Mouse (Mus musculus) ES-E14 (cell line): Measurements from ENCODE around the gene Pkd2. TPM values are rescaled to one million over a fixed set of nuclear protein-coding genes. Genes with fewer than 3 reads are reported as not detected.
"Not testable (repeated sequence)": the region's sequence is repeated elsewhere in the genome, so short reads cannot be mapped to it uniquely, and the experiment has no call there.

Experiments
- DNase-seq: peaks from one replicate; pipeline ENCODE4 v3.0.0-alpha.2; 2013; ENCODE audit warnings: low read depth, low spot score
- H3K27ac ChIP-seq: 2 replicates; pipeline ENCODE4 v1.5.1; 2012; ENCODE audit warnings: low read depth, mild to moderate bottlenecking, low read length, moderate library complexity, mixed read lengths; ENCODE audit not compliant: poor library complexity, insufficient read depth, severe bottlenecking
- H3K36me3 ChIP-seq: 2 replicates; pipeline ENCODE4 v1.6.1; 2012; ENCODE audit warnings: mild to moderate bottlenecking, low read length, moderate library complexity, mixed read lengths; ENCODE audit not compliant: control insufficient read depth, poor library complexity, insufficient read depth, severe bottlenecking
- H3K4me1 ChIP-seq, 2 experiments: fragments of 150-350 bp in 1 of 2; sonication (generic) in 1 of 2; 2 replicates each; pipeline ENCODE4 v1.6.1; 2012; ENCODE audit warnings: low read length in 2 of 2, mild to moderate bottlenecking in 1 of 2, mixed read lengths in 1 of 2; ENCODE audit not compliant: control insufficient read depth in 2 of 2, insufficient read depth in 2 of 2, poor library complexity in 1 of 2
- H3K4me3 ChIP-seq, 2 experiments: fragments of 150-350 bp in 1 of 2; sonication (generic) in 1 of 2; 2 replicates each; pipeline ENCODE4 v1.5.1; 2012; ENCODE audit warnings: low read length in 2 of 2, low read depth in 1 of 2, mild to moderate bottlenecking in 1 of 2, mixed read lengths in 1 of 2; ENCODE audit not compliant: insufficient read depth in 1 of 2, poor library complexity in 1 of 2, severe bottlenecking in 1 of 2
- H3K9ac ChIP-seq: 2 replicates; pipeline ENCODE4 v1.6.1; 2012; ENCODE audit warnings: low read depth, mild to moderate bottlenecking, low read length, mixed read lengths; ENCODE audit not compliant: poor library complexity, insufficient read depth, severe bottlenecking
- H3K9me3 ChIP-seq: fragments of 150-350 bp; sonication (generic); 2 replicates; pipeline ENCODE4 v1.6.1; 2012; ENCODE audit warnings: low read depth, mild to moderate bottlenecking, low read length; ENCODE audit not compliant: control insufficient read depth, insufficient read depth
- CHD2 ChIP-seq: IDR thresholded peaks from 2 replicates; pipeline ENCODE4 v1.6.1; 2014; ENCODE audit warnings: mild to moderate bottlenecking, low read depth, low read length, inconsistent platforms
- HCFC1 ChIP-seq: IDR thresholded peaks from 2 replicates; pipeline ENCODE4 v1.6.1; 2012; ENCODE audit warnings: low read length, inconsistent platforms, borderline replicate concordance; ENCODE audit not compliant: insufficient read depth
- MAFK ChIP-seq: IDR thresholded peaks from 2 replicates; pipeline ENCODE4 v1.6.1; 2014; ENCODE audit warnings: mild to moderate bottlenecking, low read depth, low read length, inconsistent platforms; ENCODE audit not compliant: insufficient read depth
- ZC3H11A ChIP-seq: IDR thresholded peaks from 2 replicates; pipeline ENCODE4 v1.6.1; 2012; ENCODE audit warnings: low read depth, mild to moderate bottlenecking, inconsistent platforms, low read length, borderline replicate concordance
- ZNF384 ChIP-seq: IDR thresholded peaks from 2 replicates; pipeline ENCODE4 v1.6.1; 2012; ENCODE audit warnings: low read depth, low read length, inconsistent platforms
- in situ Hi-C, 2 experiments: fragments of 600-800 bp; cut with MboI; formaldehyde crosslinking; loops; one replicate each; pipeline ENCODE4 v1.15.1; 2025; ENCODE audit warnings: low sequenced_read_pairs in 2 of 2, inconsistent platforms in 1 of 2; ENCODE audit not compliant: unreplicated experiment in 2 of 2
- total RNA-seq: library from RNA; depleted of rRNA; stranded (reverse); fragments of 300-350 nt; gene quantifications from 2 replicates; pipeline ENCODE4 v1.2.3, GENCODE M21; 2012

Pkd2 gene
- total RNA-seq, 1 experiment, result 38.7 TPM

GRCm38 (mm10) chr5:104446156-104446555 lies 13.1 kb upstream of the Pkd2 start:
- Histone ChIP-seq H3K36me3 (no peaks in the 10 kb centered on the region), H3K9ac (peak overlapping the region; percentile 57; the same call in 1 of the 2 replicates), H3K27ac (no peak overlapping the region), H3K4me3 (no peak overlapping the region), H3K9me3 (no peaks in the 10 kb centered on the region), H3K4me1 (peaks cover 12 to 14% of the 10 kb centered on the region in 2 experiments)
- TF ChIP-seq ZC3H11A (peak; percentile 45; the same call in 1 of the 2 replicates), ZNF384 (no peak), CHD2 (no peak), HCFC1 (no peak)
- no peak for DNase-seq
- in situ Hi-C loops, result no loop called here

- peaks cover 9 to 10% of the 10 kb centered on the region in 2 experiments for H3K4me1 ChIP-seq
- H3K9ac ChIP-seq, H3K36me3 ChIP-seq, in situ Hi-C loops, DNase-seq, H3K4me3 ChIP-seq, H3K9me3 ChIP-seq, H3K27ac ChIP-seq: not testable (repeated sequence)
Measured at GRCm38 (mm10) chr5:104448346-104448745, 10.9 kb upstream of the Pkd2 start.

GRCm38 (mm10) chr5:104449491-104449890 lies 9.8 kb upstream of the Pkd2 start:
- no peak overlapping the region for H3K27ac ChIP-seq
- H3K4me3 ChIP-seq, result no peak overlapping the region
- no peak for TF ChIP-seq MAFK
- no peak for TF ChIP-seq ZNF384
- no peak for TF ChIP-seq HCFC1
- no peak for TF ChIP-seq ZC3H11A
- no peak for TF ChIP-seq CHD2
- H3K36me3 ChIP-seq, result no peaks in the 10 kb centered on the region
- no peaks in the 10 kb centered on the region for H3K9me3 ChIP-seq
- H3K4me1 ChIP-seq, result peaks cover 6 to 10% of the 10 kb centered on the region in 2 experiments; a peak in 2 of 4 replicates
- no peak overlapping the region for H3K9ac ChIP-seq
- in situ Hi-C loops, result no loop called here
- DNase-seq, result no peak

- no peak for DNase-seq
- Histone ChIP-seq H3K27ac (no peak overlapping the region), H3K4me1 (peaks cover 3 to 6% of the 10 kb centered on the region in 2 experiments; a peak in 2 of 4 replicates), H3K9me3 (0 out of 2 replicates have a peak, but pooled peaks cover 2% of the 10 kb centered on the region), H3K9ac (no peak overlapping the region), H3K4me3 (no peak overlapping the region), H3K36me3 (no peaks in the 10 kb centered on the region; the same call in 1 of the 2 replicates)
- in situ Hi-C loops, result no loop called here
- TF ChIP-seq HCFC1, result no peak
- TF ChIP-seq MAFK, result no peak
- no peak for TF ChIP-seq ZC3H11A
- TF ChIP-seq ZNF384, result no peak
- no peak for TF ChIP-seq CHD2
Measured at GRCm38 (mm10) chr5:104453075-104453474, 6.2 kb upstream of the Pkd2 start.

GRCm38 (mm10) chr5:104454564-104454963 lies 4.7 kb upstream of the Pkd2 start:
- no peak overlapping the region for H3K9ac ChIP-seq
- DNase-seq, result no peak
- in situ Hi-C loops, result no loop called here

More at GRCm38 (mm10) chr5:104454564-104454963, 4.7 kb upstream of the Pkd2 start:
- Histone ChIP-seq H3K4me1 (peaks cover 3 to 5% of the 10 kb centered on the region in 2 experiments; a peak in 2 of 4 replicates), H3K9me3 (0 out of 2 replicates have a peak, but pooled peaks cover 2% of the 10 kb centered on the region), H3K27ac (no peak overlapping the region), H3K4me3 (no peak overlapping the region), H3K36me3 (no peaks in the 10 kb centered on the region; the same call in 1 of the 2 replicates)
- no peak for TF ChIP-seq CHD2
- no peak for TF ChIP-seq HCFC1
- no peak for TF ChIP-seq ZNF384
- TF ChIP-seq ZC3H11A, result no peak
- TF ChIP-seq MAFK, result no peak
